Mouse (Mus musculus) forebrain, postnatal 0 days (tissue): ENCODE results near the gene Hmgb1. TPM values are rescaled to one million over a fixed set of nuclear protein-coding genes. Genes with fewer than 3 reads are reported as not detected.

Source experiments
- ATAC-seq: fragments of 200-750 bp; cut with Nextera tagmentation; 2 replicates; pipeline ENCODE4 v1.8.0; 2017; ENCODE audit warnings: mild to moderate bottlenecking, moderate library complexity
- DNase-seq: peaks from one replicate; pipeline ENCODE4 v3.0.0-alpha.2; 2015
- H3K27ac ChIP-seq: fragments of 300-500 bp; sonication (generic); 2 replicates; pipeline ENCODE4 v1.5.1; 2014; ENCODE audit warnings: low read depth, mild to moderate bottlenecking, antibody characterized with exemption, low read length, moderate library complexity, mixed read lengths
- H3K27me3 ChIP-seq: fragments of 300-500 bp; sonication (generic); 2 replicates; pipeline ENCODE4 v1.6.1; 2014; ENCODE audit warnings: mild to moderate bottlenecking, low read length, mixed read lengths; ENCODE audit not compliant: insufficient read depth
- H3K36me3 ChIP-seq: fragments of 300-500 bp; sonication (generic); 2 replicates; pipeline ENCODE4 v1.6.1; 2014; ENCODE audit warnings: mild to moderate bottlenecking, moderate library complexity; ENCODE audit not compliant: insufficient read depth
- H3K4me1 ChIP-seq: fragments of 300-500 bp; sonication (generic); 2 replicates; pipeline ENCODE4 v1.6.1; 2014; ENCODE audit warnings: antibody characterized with exemption; ENCODE audit not compliant: insufficient read depth
- H3K4me2 ChIP-seq: fragments of 300-500 bp; sonication (generic); 2 replicates; pipeline ENCODE4 v1.6.1; 2014; ENCODE audit warnings: low read depth, mild to moderate bottlenecking, moderate library complexity
- H3K4me3 ChIP-seq: fragments of 300-500 bp; sonication (generic); 2 replicates; pipeline ENCODE4 v1.5.1; 2014; ENCODE audit warnings: low read depth, low read length, mixed read lengths
- H3K9ac ChIP-seq: fragments of 300-500 bp; sonication (generic); 2 replicates; pipeline ENCODE4 v1.6.1; 2014; ENCODE audit warnings: mild to moderate bottlenecking
- H3K9me3 ChIP-seq: fragments of 300-500 bp; sonication (generic); 2 replicates; pipeline ENCODE4 v1.6.1; 2016; ENCODE audit warnings: low read length
- CTCF ChIP-seq: sonication (generic); IDR thresholded peaks from 2 replicates; pipeline ENCODE4 v1.5.1; 2016; ENCODE audit warnings: antibody characterized with exemption, control low read depth, low read depth
- WGBS: fragments of 180-500 bp; shearing (Covaris S2); extraction: QIAGEN DNeasy Blood & Tissue Kit; methylation state at CpG from one replicate; pipeline ENCODE4 v1.1.7; 2014; 5-methylcytosine and 5-hydroxymethylcytosine counted together
- polyA plus RNA-seq: library from polyadenylated mRNA; unstranded; fragments of >200 nt; fragmentation: Nextera tagmentation; extraction: Ambion mirVana; gene quantifications from 2 replicates; pipeline ENCODE4 v1.2.1, GENCODE M21; 2015
- total RNA-seq: library from RNA; depleted of rRNA; stranded (reverse); fragments of >200 nt; gene quantifications from 2 replicates; pipeline ENCODE4 v1.2.3, GENCODE M21; 2014

Gene Hmgb1
- total and polyA plus RNA-seq, 2 experiments from 2014 or later = 446 to 892 TPM

GRCm38 (mm10) chr5:149044067-149044466 is 140.2 kb downstream of the Hmgb1 start:
- Histone ChIP-seq H3K4me1 (no peaks in the 10 kb centered on the region), H3K9me3 (no peaks in the 10 kb centered on the region), H3K27ac (no peak overlapping the region), H3K9ac (no peak overlapping the region), H3K36me3 (peaks cover 17% of the 10 kb centered on the region), H3K27me3 (no peaks in the 10 kb centered on the region), H3K4me3 (no peak overlapping the region), H3K4me2 (no peak overlapping the region)
- no peak for DNase-seq
- 90% methylated on average over 4 of the region's 4 CpGs for WGBS
- no peak for ATAC-seq
- no peak for TF ChIP-seq CTCF

DNA sequence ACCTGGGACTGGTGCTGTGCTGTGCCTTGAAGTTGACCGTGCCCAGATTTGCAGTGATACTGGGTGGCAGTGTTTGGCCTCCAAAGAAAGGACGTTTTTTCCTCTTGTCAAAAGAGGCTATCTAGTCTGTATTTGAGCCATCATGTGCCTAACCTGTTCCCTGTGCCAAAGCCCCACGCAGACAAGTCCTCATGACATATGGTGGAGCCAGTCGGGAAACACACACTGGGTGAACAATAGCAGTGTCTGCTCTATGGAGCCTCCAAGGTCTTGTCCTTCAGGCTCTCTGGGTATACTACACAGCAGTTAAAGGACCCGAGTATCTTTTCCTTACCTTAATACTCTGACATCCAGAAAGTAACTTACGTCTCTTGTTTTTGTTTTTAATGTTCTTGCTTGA is 141.0 kb downstream of the Hmgb1 start:
- Histone ChIP-seq H3K36me3 (peaks cover 17% of the 10 kb centered on the region), H3K27ac (no peak overlapping the region), H3K9ac (no peak overlapping the region), H3K27me3 (no peaks in the 10 kb centered on the region), H3K9me3 (no peaks in the 10 kb centered on the region), H3K4me3 (no peak overlapping the region), H3K4me2 (no peak overlapping the region), H3K4me1 (no peaks in the 10 kb centered on the region)
- no peak for DNase-seq
- no peak for ATAC-seq
- TF ChIP-seq CTCF = no peak
- 80% methylated on average over 6 of the region's 6 CpGs for WGBS

- Histone ChIP-seq H3K27me3 (no peaks in the 10 kb centered on the region), H3K36me3 (no peaks in the 10 kb centered on the region; the same call in 1 of the 2 replicates), H3K27ac (no peak overlapping the region), H3K4me2 (no peak overlapping the region), H3K4me3 (no peak overlapping the region), H3K4me1 (no peaks in the 10 kb centered on the region), H3K9ac (no peak overlapping the region), H3K9me3 (no peaks in the 10 kb centered on the region)
- WGBS = 96% methylated on average over 5 of the region's 5 CpGs
- DNase-seq (no peak), ATAC-seq (no peak)
- peak; percentile 58 for TF ChIP-seq CTCF
Observed at GRCm38 (mm10) chr5:149039825-149040224, 144.5 kb downstream of the Hmgb1 start.

DNA sequence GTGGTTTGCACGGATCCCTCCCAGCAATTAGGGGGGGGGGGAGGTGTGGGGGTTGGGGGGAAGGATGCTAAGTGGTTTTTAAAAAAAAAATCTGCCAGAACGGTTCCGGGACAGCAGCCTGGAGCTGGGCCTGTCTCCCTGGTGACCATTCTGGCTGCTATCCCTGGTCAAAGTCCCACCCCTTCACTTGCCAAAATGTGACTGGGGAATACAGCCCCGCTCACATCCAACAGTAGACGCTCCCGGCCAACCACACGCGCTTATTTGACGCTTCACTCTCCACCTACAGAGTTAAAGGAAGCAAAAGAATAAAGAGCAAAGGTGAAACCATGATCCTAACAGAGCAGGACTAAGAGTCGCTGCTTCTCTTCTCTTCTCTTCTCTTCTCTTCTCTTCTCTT is 146.6 kb downstream of the Hmgb1 start:
- 13% methylated on average over 10 of the region's 10 CpGs for WGBS
- ATAC-seq (peak; percentile 82), DNase-seq (peak; percentile 75)
- Histone ChIP-seq H3K4me3 (no peak overlapping the region), H3K4me2 (no peak overlapping the region), H3K9me3 (no peaks in the 10 kb centered on the region), H3K36me3 (no peaks in the 10 kb centered on the region; the same call in 1 of the 2 replicates), H3K27me3 (no peaks in the 10 kb centered on the region), H3K4me1 (no peaks in the 10 kb centered on the region), H3K9ac (no peak overlapping the region), H3K27ac (no peak overlapping the region)
- no peak for TF ChIP-seq CTCF

DNA sequence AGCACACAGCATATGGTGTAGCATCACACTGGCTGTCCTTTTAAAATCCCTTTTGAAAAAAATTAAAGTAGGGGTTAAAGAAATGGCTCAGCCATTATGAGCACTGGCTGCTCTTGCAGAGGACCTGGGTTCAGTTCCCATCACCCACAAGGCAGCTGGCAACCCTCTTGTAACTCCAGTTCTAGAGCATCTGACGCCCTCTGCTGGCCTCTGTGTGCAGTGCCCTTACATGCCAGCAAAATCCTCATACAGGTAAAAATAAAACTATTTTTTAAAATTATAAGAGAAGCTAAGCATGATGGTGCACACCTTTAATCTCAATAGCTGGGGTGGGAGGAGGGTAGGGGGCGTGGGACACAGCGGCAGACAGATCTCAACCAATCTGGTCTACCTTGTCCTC is 147.4 kb downstream of the Hmgb1 start:
- 94% methylated on average over 3 of the region's 3 CpGs for WGBS
- no peak overlapping the region for H3K4me2 ChIP-seq
- H3K36me3 ChIP-seq = no peaks in the 10 kb centered on the region

GRCm38 (mm10) chr5:149032438-149032837 is 151.9 kb downstream of the Hmgb1 start:
- H3K27ac ChIP-seq = no peak overlapping the region
- H3K36me3 ChIP-seq = no peaks in the 10 kb centered on the region
- 96% methylated on average over 4 of the region's 4 CpGs for WGBS
- H3K9ac ChIP-seq = no peak overlapping the region
- H3K4me3 ChIP-seq = no peak overlapping the region
- H3K4me1 ChIP-seq = no peaks in the 10 kb centered on the region
- DNase-seq (no peak), ATAC-seq (no peak)
- H3K27me3 ChIP-seq = no peaks in the 10 kb centered on the region
- H3K9me3 ChIP-seq = no peaks in the 10 kb centered on the region
- TF ChIP-seq CTCF = no peak
- no peak overlapping the region for H3K4me2 ChIP-seq

More for the DNA sequence above, 147.4 kb downstream of the Hmgb1 start:
- Histone ChIP-seq H3K4me3 (no peak overlapping the region), H3K4me1 (no peaks in the 10 kb centered on the region), H3K9ac (no peak overlapping the region), H3K9me3 (no peaks in the 10 kb centered on the region), H3K27me3 (no peaks in the 10 kb centered on the region), H3K27ac (no peak overlapping the region)
- ATAC-seq (no peak), DNase-seq (no peak)
- TF ChIP-seq CTCF = 0 out of 2 replicates have a peak, but pooled peaks have one; percentile 21

DNA sequence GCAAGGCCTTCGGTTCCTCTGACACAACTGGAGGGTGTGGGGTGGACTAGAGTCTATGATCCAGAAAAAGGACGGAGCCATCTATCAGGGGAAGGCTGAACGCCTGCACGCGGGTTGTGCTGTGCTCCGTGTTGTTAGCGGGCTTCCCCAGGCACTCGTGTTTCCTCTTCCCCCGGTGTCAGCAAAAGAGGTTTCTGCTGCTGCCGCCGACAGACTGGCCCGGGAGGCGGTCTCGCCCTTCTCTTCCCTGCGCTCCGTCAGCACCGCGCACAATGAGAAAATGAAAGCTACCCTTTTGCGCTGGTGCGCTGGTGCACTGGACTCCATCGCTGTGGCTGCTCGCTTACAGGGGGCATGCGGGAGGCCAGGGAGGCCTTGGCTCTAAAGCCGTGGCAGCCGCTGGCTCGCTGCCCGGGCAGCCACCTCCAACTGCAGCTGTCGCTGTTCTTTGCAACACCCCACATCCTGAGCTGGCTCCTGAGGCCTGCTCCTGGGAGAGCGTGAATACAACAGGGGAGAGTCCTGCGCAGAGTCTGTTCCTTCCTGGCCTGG is 153.0 kb downstream of the Hmgb1 start:
- H3K9me3 ChIP-seq = no peaks in the 10 kb centered on the region
- H3K4me1 ChIP-seq = no peaks in the 10 kb centered on the region
- peak; percentile 88 for ATAC-seq
- peak overlapping the region; percentile 59 for H3K4me2 ChIP-seq
- no peaks in the 10 kb centered on the region for H3K27me3 ChIP-seq
- H3K36me3 ChIP-seq = no peaks in the 10 kb centered on the region
- peak overlapping the region; percentile 24; the same call in 1 of the 2 replicates for H3K4me3 ChIP-seq
- peak overlapping the region; percentile 57 for H3K9ac ChIP-seq
- H3K27ac ChIP-seq = peak overlapping the region; percentile 73
- WGBS = 4% methylated on average over 30 of the region's 30 CpGs
- TF ChIP-seq CTCF = no peak
- DNase-seq = peak; percentile 76
